Mouse (Mus musculus) heart, embryonic 12.5 days (tissue): ENCODE data around the gene Trappc6a. TPM values are rescaled to one million over a fixed set of nuclear protein-coding genes. Genes with fewer than 3 reads are reported as not detected.

Experiments used
- ATAC-seq: fragments of 200-750 bp; cut with Nextera tagmentation; 2 replicates; pipeline ENCODE4 v1.8.0; 2017; ENCODE audit warnings: moderate TSS enrichment, moderate library complexity; ENCODE audit not compliant: insufficient number of reproducible peaks, low FRiP score
- H3K27ac ChIP-seq: fragments of 300-500 bp; sonication (generic); 2 replicates; pipeline ENCODE4 v1.5.1; 2016; ENCODE audit warnings: mild to moderate bottlenecking, moderate library complexity; ENCODE audit not compliant: poor library complexity, severe bottlenecking
- H3K27me3 ChIP-seq: fragments of 300-500 bp; sonication (generic); replicated peaks from 2 replicates; pipeline ENCODE4 v1.6.1; 2016; ENCODE audit warnings: mild to moderate bottlenecking, moderate library complexity
- H3K36me3 ChIP-seq: fragments of 300-500 bp; sonication (generic); 2 replicates; pipeline ENCODE4 v1.6.1; 2016; ENCODE audit warnings: mild to moderate bottlenecking, moderate library complexity
- H3K4me1 ChIP-seq: fragments of 300-500 bp; sonication (generic); replicated peaks from 2 replicates; pipeline ENCODE4 v1.6.1; 2016; ENCODE audit warnings: mild to moderate bottlenecking
- H3K4me2 ChIP-seq: fragments of 300-500 bp; sonication (generic); 2 replicates; pipeline ENCODE4 v1.6.1; 2016; ENCODE audit warnings: mild to moderate bottlenecking, moderate library complexity
- H3K4me3 ChIP-seq: fragments of 300-500 bp; sonication (generic); 2 replicates; pipeline ENCODE4 v1.5.1; 2016; ENCODE audit warnings: mild to moderate bottlenecking
- H3K9ac ChIP-seq: fragments of 300-500 bp; sonication (generic); 2 replicates; pipeline ENCODE4 v1.6.1; 2016; ENCODE audit warnings: mild to moderate bottlenecking, moderate library complexity
- H3K9me3 ChIP-seq: fragments of 300-500 bp; sonication (generic); replicated peaks from 2 replicates; pipeline ENCODE4 v1.6.1; 2016; ENCODE audit warnings: mild to moderate bottlenecking, moderate library complexity
- WGBS: fragments of 180-500 bp; shearing (Covaris S2); methylation state at CpG from one replicate; pipeline ENCODE4 v1.1.7; 2016; 5-methylcytosine and 5-hydroxymethylcytosine counted together
- polyA plus RNA-seq: library from polyadenylated mRNA; unstranded; fragments of >200 nt; fragmentation: Nextera tagmentation; extraction: Ambion mirVana; gene quantifications from 2 replicates; pipeline ENCODE4 v1.2.1, GENCODE M21; 2016

The Trappc6a gene
- polyA plus RNA-seq = 66.4 and 74.0 TPM in 2 replicates

GRCm38 (mm10) chr7:19508150-19508923, at the start of gene Trappc6a, which contains the start of gene Bloc1s3:
Trappc6a (plus strand) TSS chr7:19508395.
Bloc1s3 (minus strand) TSS chr7:19508367.
- ATAC-seq = peak; percentile 95

DNA sequence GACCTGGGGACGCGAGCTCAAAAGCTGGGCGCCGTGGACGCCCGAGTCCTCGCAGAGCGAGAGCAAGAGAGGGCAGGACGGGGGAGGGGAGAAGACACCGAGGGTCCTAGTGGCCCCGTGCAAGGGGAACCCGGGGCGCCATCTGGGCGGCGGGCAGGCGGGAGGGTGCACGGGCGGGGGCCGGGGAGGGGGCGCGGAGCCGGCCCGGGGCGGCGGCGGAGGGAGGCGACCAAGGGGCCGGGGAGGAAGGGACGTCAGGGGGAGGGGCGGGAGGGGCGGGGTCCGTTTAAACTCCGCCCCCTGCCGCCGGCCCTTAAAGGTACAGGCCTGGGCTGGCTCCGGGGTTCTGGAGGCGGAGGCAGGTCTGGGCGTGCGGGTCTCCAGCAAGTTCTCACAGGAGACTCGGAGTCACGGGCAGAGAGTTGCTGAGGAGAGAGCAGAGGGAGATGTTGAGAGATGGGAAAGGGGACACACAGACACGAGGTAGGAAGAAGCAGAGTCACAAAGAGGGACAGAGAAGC, 49.5 kb upstream of the Trappc6a start, which contains the start of gene Mark4:
Gene Mark4, minus strand, starts transcription at position 231 of the 521 bp plus-strand sequence.
- Histone ChIP-seq H3K27ac (peak within 1 kb of the TSS; percentile 88), H3K4me3 (peak within 1 kb of the TSS; percentile 100), H3K36me3 (peaks cover 21% of the 10 kb centered on the region), H3K27me3 (no peaks in the 10 kb centered on the region), H3K4me1 (peaks cover 34% of the 10 kb centered on the region), H3K4me2 (peak within 1 kb of the TSS; percentile 97), H3K9ac (peak within 1 kb of the TSS; percentile 95), H3K9me3 (no peaks in the 10 kb centered on the region)
- WGBS = 1% methylated on average over 28 of the region's 42 CpGs
- peak; percentile 88 for ATAC-seq

More at GRCm38 (mm10) chr7:19508150-19508923, at the start of gene Trappc6a, which contains the start of gene Bloc1s3:
- H3K4me2 ChIP-seq = peak within 1 kb of the TSS; percentile 97
- H3K9ac ChIP-seq = peak within 1 kb of the TSS; percentile 95
- no peaks in the 10 kb centered on the region for H3K9me3 ChIP-seq
- H3K4me1 ChIP-seq = peaks cover 26% of the 10 kb centered on the region
- peak within 1 kb of the TSS; percentile 95 for H3K4me3 ChIP-seq
- peak within 1 kb of the TSS; percentile 86 for H3K27ac ChIP-seq
- H3K36me3 ChIP-seq = no peaks in the 10 kb centered on the region
- no peaks in the 10 kb centered on the region for H3K27me3 ChIP-seq
- WGBS = under 1% methylated on average over 56 of the region's 56 CpGs

- ATAC-seq = no peak
- H3K27me3 ChIP-seq = no peaks in the 10 kb centered on the region
- H3K9me3 ChIP-seq = no peaks in the 10 kb centered on the region
- peak overlapping the region; percentile 95 for H3K9ac ChIP-seq
- H3K27ac ChIP-seq = peak overlapping the region; percentile 88
- H3K4me3 ChIP-seq = peak overlapping the region; percentile 100
- peak overlapping the region; percentile 97 for H3K4me2 ChIP-seq
- 19% methylated on average over 6 of the region's 6 CpGs for WGBS
- H3K36me3 ChIP-seq = peaks cover 18% of the 10 kb centered on the region
- peaks cover 35% of the 10 kb centered on the region for H3K4me1 ChIP-seq
Measured at GRCm38 (mm10) chr7:19459144-19459870, 48.9 kb upstream of the Trappc6a start.

- peaks cover 2% of the 10 kb centered on the region; the same call in 1 of the 2 replicates for H3K27me3 ChIP-seq
- peaks cover 11% of the 10 kb centered on the region; the same call in 1 of the 2 replicates for H3K36me3 ChIP-seq
- ATAC-seq = no peak
- H3K9me3 ChIP-seq = no peaks in the 10 kb centered on the region
- 85% methylated on average over 1 of the region's 1 CpGs for whole genome bisulfite sequencing
- H3K9ac ChIP-seq = no peak overlapping the region
- H3K4me1 ChIP-seq = peaks cover 47% of the 10 kb centered on the region
- no peak overlapping the region for H3K27ac ChIP-seq
- no peak overlapping the region for H3K4me2 ChIP-seq
- H3K4me3 ChIP-seq = no peak overlapping the region
Measured at GRCm38 (mm10) chr7:19460500-19460899, 47.7 kb upstream of the Trappc6a start.

DNA sequence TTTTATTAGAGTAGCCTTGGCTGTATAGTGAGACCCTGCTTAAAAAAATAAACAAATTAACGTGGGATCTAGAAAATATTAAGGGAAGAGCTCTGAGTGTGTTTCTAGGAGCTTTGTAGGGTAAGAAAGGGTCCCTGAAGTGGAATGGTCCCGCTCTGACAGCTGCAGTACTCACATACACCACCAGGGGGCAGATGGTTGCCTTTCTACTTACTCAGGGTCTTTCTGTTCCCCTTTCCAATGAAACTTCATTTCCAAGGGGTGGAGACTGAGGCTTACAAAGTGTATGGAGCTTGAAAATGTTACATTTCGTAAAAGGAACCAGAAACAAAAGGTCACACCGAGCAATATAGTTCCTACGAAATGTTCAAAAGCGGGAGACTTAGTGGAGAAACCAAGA, 46.7 kb upstream of the Trappc6a start:
- Histone ChIP-seq H3K27me3 (peaks cover 11% of the 10 kb centered on the region; the same call in 1 of the 2 replicates), H3K4me3 (no peak overlapping the region), H3K9me3 (no peaks in the 10 kb centered on the region), H3K4me2 (no peak overlapping the region), H3K4me1 (peaks cover 48% of the 10 kb centered on the region), H3K27ac (no peak overlapping the region), H3K9ac (0 out of 2 replicates have a peak overlapping the region, but pooled peaks have one; percentile 32), H3K36me3 (peaks cover 4% of the 10 kb centered on the region; the same call in 1 of the 2 replicates)
- no peak for ATAC-seq
- WGBS = 14% methylated on average over 6 of the region's 6 CpGs

- peak overlapping the region; percentile 62 for H3K4me2 ChIP-seq
- H3K27ac ChIP-seq = peak overlapping the region; percentile 56; the same call in 1 of the 2 replicates
- ATAC-seq = no peak
- peak overlapping the region; percentile 31; the same call in 1 of the 2 replicates for H3K4me3 ChIP-seq
- H3K4me1 ChIP-seq = peaks cover 43% of the 10 kb centered on the region
- H3K9me3 ChIP-seq = no peaks in the 10 kb centered on the region
- H3K9ac ChIP-seq = 0 out of 2 replicates have a peak overlapping the region, but pooled peaks have one; percentile 21
- H3K27me3 ChIP-seq = peaks cover 16% of the 10 kb centered on the region; the same call in 1 of the 2 replicates
- no peaks in the 10 kb centered on the region for H3K36me3 ChIP-seq
- 62% methylated on average over 4 of the region's 4 CpGs for WGBS
Measured at GRCm38 (mm10) chr7:19462443-19462842, 45.8 kb upstream of the Trappc6a start.

GRCm38 (mm10) chr7:19462884-19463381, 45.3 kb upstream of the Trappc6a start, which contains the start of gene Exoc3l2:
Exoc3l2 (plus strand) TSS chr7:19463331.
- WGBS = 13% methylated on average over 6 of the region's 6 CpGs
- H3K27me3 ChIP-seq = peaks cover 17% of the 10 kb centered on the region
- peak within 1 kb of the TSS; percentile 21 for H3K9ac ChIP-seq
- H3K27ac ChIP-seq = peak within 1 kb of the TSS; percentile 56; the same call in 1 of the 2 replicates
- no peaks in the 10 kb centered on the region for H3K9me3 ChIP-seq
- H3K4me1 ChIP-seq = peaks cover 40% of the 10 kb centered on the region
- H3K4me3 ChIP-seq = peak within 1 kb of the TSS; percentile 31
- peak within 1 kb of the TSS; percentile 62 for H3K4me2 ChIP-seq
- no peaks in the 10 kb centered on the region for H3K36me3 ChIP-seq
- ATAC-seq = peak; percentile 37

- ATAC-seq = peak; percentile 40
- H3K27me3 ChIP-seq = peaks cover 29% of the 10 kb centered on the region
- peaks cover 36% of the 10 kb centered on the region for H3K4me1 ChIP-seq
- WGBS = 6% methylated on average over 22 of the region's 22 CpGs
- peak overlapping the region; percentile 62 for H3K4me2 ChIP-seq
- no peaks in the 10 kb centered on the region for H3K36me3 ChIP-seq
- H3K27ac ChIP-seq = peak overlapping the region; percentile 55
- H3K9ac ChIP-seq = peak overlapping the region; percentile 59
- H3K9me3 ChIP-seq = no peaks in the 10 kb centered on the region
- peak overlapping the region; percentile 29 for H3K4me3 ChIP-seq
Measured at GRCm38 (mm10) chr7:19464367-19465307, 43.6 kb upstream of the Trappc6a start.

- no peak overlapping the region for H3K4me2 ChIP-seq
- H3K4me3 ChIP-seq = no peak overlapping the region
- no peak for ATAC-seq
- H3K27me3 ChIP-seq = peaks cover 46% of the 10 kb centered on the region
- 47% methylated on average over 5 of the region's 5 CpGs for WGBS
- H3K27ac ChIP-seq = no peak overlapping the region
- no peaks in the 10 kb centered on the region for H3K36me3 ChIP-seq
- H3K9ac ChIP-seq = no peak overlapping the region
- peaks cover 39% of the 10 kb centered on the region for H3K4me1 ChIP-seq
- no peaks in the 10 kb centered on the region for H3K9me3 ChIP-seq
Measured at GRCm38 (mm10) chr7:19466602-19467145, 41.5 kb upstream of the Trappc6a start.
